Mouse (Mus musculus): ENCODE results near the gene Ccr10.
"Not testable (repeated sequence)": the region's sequence is repeated elsewhere in the genome, so short reads cannot be mapped to it uniquely, and the experiment has no call there.

Ccr10 gene

GRCm38 (mm10) chr11:101125008-101125407 is 50.2 kb downstream of the Ccr10 start:
- not testable (repeated sequence) for DNase-seq (ENCODE audit: low spot score in 2 of 2)

DNA sequence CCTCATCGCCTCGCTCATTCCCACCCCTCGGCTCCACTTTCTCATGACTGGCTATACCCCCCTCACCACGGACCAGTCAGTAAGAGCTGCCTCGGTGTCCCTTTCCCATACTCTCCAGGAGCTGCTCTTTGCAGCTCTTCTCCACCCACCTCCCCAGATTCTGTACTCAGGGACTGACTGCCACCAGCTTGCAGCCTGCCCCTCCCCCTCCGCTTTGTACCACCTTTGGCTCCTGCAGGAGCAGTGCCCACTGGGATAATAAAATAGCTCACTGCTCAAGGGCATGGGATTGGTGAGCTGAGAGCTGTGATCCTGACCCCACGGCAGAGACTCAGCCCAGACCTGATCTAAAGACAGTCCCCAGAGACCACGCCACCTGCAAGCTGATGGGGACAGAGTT is 50.7 kb downstream of the Ccr10 start:
- not testable (repeated sequence) for DNase-seq (ENCODE audit: low spot score in 2 of 2)
